Mouse (Mus musculus) fibroblast of lung, adult 2 months (primary cell): ENCODE data around the gene Gls.
A peak's percentile ranks its signal among the peaks of the same experiment; 100 is the strongest.

Source experiments
- DNase-seq: peaks from one replicate; pipeline ENCODE4 v3.0.0-alpha.2; 2011; ENCODE audit warnings: low read depth

Gene Gls

GRCm38 (mm10) chr1:52124818-52125217 lies 108.2 kb downstream of the Gls start:
- no peak for DNase-seq

DNA sequence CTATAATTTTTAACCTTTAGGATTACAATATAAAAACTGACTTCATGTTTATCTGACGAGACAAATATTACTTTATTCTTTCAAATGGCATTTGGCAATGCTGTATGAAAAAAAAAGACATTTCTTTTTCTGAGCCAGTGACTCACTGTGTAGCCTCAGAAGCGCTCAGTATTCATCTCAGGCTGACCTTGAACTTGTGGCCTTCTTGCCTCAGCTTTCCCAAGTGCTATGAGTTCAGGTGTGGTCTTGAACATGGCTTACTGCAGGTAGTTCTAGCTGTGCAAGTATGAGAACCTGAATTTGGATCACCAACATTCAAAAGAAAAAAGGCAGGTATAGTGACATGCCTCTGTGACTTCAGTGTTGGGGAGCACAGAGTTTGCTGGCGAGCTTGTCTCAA lies 112.0 kb downstream of the Gls start:
- DNase-seq = no peak

GRCm38 (mm10) chr1:52120191-52120590 lies 112.8 kb downstream of the Gls start:
- no peak for DNase-seq

- no peak for DNase-seq
Measured at GRCm38 (mm10) chr1:52119691-52120090, 113.3 kb downstream of the Gls start.

GRCm38 (mm10) chr1:52118860-52119591 lies 114.0 kb downstream of the Gls start, which contains the start of gene Stat1:
Stat1 (plus strand) TSS chr1:52119440.
- DNase-seq = peak; percentile 74

GRCm38 (mm10) chr1:52117777-52118176 lies 115.3 kb downstream of the Gls start:
- no peak for DNase-seq

- no peak for DNase-seq
Measured at GRCm38 (mm10) chr1:52116441-52116840, 116.6 kb downstream of the Gls start.

- peak; percentile 87 for DNase-seq
Measured at GRCm38 (mm10) chr1:52113666-52114069, 119.4 kb downstream of the Gls start.
